Mouse (Mus musculus) myocyte (in vitro differentiated cells): ENCODE results near the gene Hoxd3. TPM values are rescaled to one million over a fixed set of nuclear protein-coding genes. Genes with fewer than 3 reads are reported as not detected.

Experiments
- H3K27me3 ChIP-seq: one replicate; pipeline ENCODE4 v1.6.1; 2011; ENCODE audit not compliant: control insufficient read depth, insufficient read depth, insufficient read length
- H3K36me3 ChIP-seq: one replicate; pipeline ENCODE4 v1.6.1; 2011; ENCODE audit not compliant: control insufficient read depth, insufficient read depth
- H3K4me2 ChIP-seq: one replicate; pipeline ENCODE4 v1.6.1; 2011; ENCODE audit warnings: low read depth, control low read depth
- H3K4me3 ChIP-seq: one replicate; pipeline ENCODE4 v1.5.1; 2011; ENCODE audit warnings: mild to moderate bottlenecking, control low read depth, moderate library complexity
- H3K79me2 ChIP-seq: one replicate; pipeline ENCODE4 v1.6.1; 2011; ENCODE audit not compliant: control insufficient read depth, insufficient read depth
- H3ac ChIP-seq: one replicate; pipeline ENCODE4 v1.6.1; 2011; ENCODE audit not compliant: control insufficient read depth, insufficient read length
- CEBPB ChIP-seq: IDR thresholded peaks from 2 replicates; pipeline ENCODE4 v1.6.1; 2011; ENCODE audit warnings: mild to moderate bottlenecking, moderate library complexity; ENCODE audit not compliant: poor library complexity, insufficient read depth, severe bottlenecking
- E2F4 ChIP-seq: IDR thresholded peaks from one replicate; pipeline ENCODE4 v1.6.1; 2011; ENCODE audit warnings: mild to moderate bottlenecking, control low read depth, moderate library complexity; ENCODE audit not compliant: insufficient read depth
- MAX ChIP-seq: IDR thresholded peaks from one replicate; pipeline ENCODE4 v1.6.1; 2011; ENCODE audit warnings: low read depth, mild to moderate bottlenecking, control low read depth
- MYOD1 ChIP-seq, 3 experiments: IDR thresholded peaks; one replicate each; pipeline ENCODE4 v1.6.1; 2011; ENCODE audit warnings: control low read depth in 2 of 3, low read depth in 2 of 3, mild to moderate bottlenecking in 2 of 3, moderate library complexity in 1 of 3; ENCODE audit not compliant: insufficient read length in 2 of 3, control insufficient read depth in 1 of 3
- MYOG ChIP-seq, 3 experiments: IDR thresholded peaks; one replicate each; pipeline ENCODE4 v1.6.1; 2011; ENCODE audit warnings: control low read depth in 2 of 3, low read depth in 2 of 3, mild to moderate bottlenecking in 2 of 3; ENCODE audit not compliant: insufficient read length in 2 of 3, control insufficient read depth in 1 of 3, insufficient read depth in 1 of 3
- POLR2A ChIP-seq: IDR thresholded peaks from one replicate; pipeline ENCODE4 v1.6.1; 2011; ENCODE audit warnings: low read depth, mild to moderate bottlenecking, control low read depth, moderate library complexity; ENCODE audit not compliant: insufficient read length
- POLR2AphosphoS2 ChIP-seq: IDR thresholded peaks from one replicate; pipeline ENCODE4 v1.6.1; 2011; ENCODE audit warnings: low read depth, control low read depth; ENCODE audit not compliant: insufficient read length
- REST ChIP-seq: IDR thresholded peaks from one replicate; pipeline ENCODE4 v1.6.1; 2011; ENCODE audit warnings: mild to moderate bottlenecking, control low read depth, moderate library complexity; ENCODE audit not compliant: insufficient read depth, insufficient read length
- SRF ChIP-seq: IDR thresholded peaks from one replicate; pipeline ENCODE4 v1.6.1; 2011; ENCODE audit warnings: low read depth; ENCODE audit not compliant: control insufficient read depth, insufficient read length
- TCF12 ChIP-seq: IDR thresholded peaks from one replicate; pipeline ENCODE4 v1.6.1; 2011; ENCODE audit warnings: mild to moderate bottlenecking, control low read depth; ENCODE audit not compliant: poor library complexity, insufficient read depth, severe bottlenecking
- TCF3 ChIP-seq: IDR thresholded peaks from one replicate; pipeline ENCODE4 v1.6.1; 2011; ENCODE audit warnings: low read depth, control low read depth; ENCODE audit not compliant: insufficient read length
- USF1 ChIP-seq: IDR thresholded peaks from one replicate; pipeline ENCODE4 v1.6.1; 2011; ENCODE audit warnings: low read depth, mild to moderate bottlenecking, control low read depth, moderate library complexity
- polyA plus RNA-seq: library from polyadenylated mRNA; unstranded; fragments of >200 nt; fragmentation: generic; extraction: Trizol; gene quantifications from one replicate; pipeline ENCODE4 v1.2.1, GENCODE M21; 2012; ENCODE audit warnings: missing spikeins

Hoxd3 gene
- polyA plus RNA-seq, 1 experiment = not detected

DNA sequence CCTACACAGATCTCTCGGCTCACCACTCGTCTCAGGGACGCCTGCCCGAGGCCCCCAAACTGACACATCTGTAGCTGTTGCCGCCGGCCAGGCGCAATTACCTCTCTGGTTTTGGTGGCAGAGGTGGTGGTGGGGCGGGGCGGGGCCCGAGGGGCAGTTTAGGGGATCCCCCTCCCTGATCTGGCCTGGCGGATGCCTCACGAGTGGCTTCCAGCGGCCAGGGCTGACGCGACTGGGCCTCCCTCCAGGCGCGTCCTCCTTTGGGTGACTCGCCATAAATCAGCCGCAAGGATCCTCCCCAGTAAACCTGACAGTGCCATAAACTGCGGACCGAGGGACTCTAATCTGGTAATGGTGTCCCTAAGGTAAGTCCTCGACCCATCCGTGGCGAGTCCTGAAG is 35.3 kb downstream of the Hoxd3 start:
- Histone ChIP-seq H3K4me2 (no peak overlapping the region), H3ac (no peak overlapping the region), H3K36me3 (no peaks in the 10 kb centered on the region), H3K27me3 (peaks cover 38% of the 10 kb centered on the region), H3K4me3 (no peak overlapping the region), H3K79me2 (no peaks in the 10 kb centered on the region)
- TF ChIP-seq TCF3 = no peak
- no peak for TF ChIP-seq TCF12
- TF ChIP-seq POLR2A = no peak
- no peak for TF ChIP-seq CEBPB
- no peak for TF ChIP-seq USF1
- TF ChIP-seq MAX = no peak
- TF ChIP-seq E2F4 = no peak
- no peak for TF ChIP-seq MYOD1 (IDR thresholded peaks at IDR 0.05; ENCODE audit: control insufficient read depth in 1 of 3, insufficient read length in 2 of 3, low read depth in 2 of 3)
- no peak for TF ChIP-seq POLR2AphosphoS2
- TF ChIP-seq REST = no peak
- no peak for TF ChIP-seq SRF
- no peak for TF ChIP-seq MYOG (IDR thresholded peaks at IDR 0.05; ENCODE audit: control insufficient read depth in 1 of 3, insufficient read depth in 1 of 3, insufficient read length in 2 of 3, low read depth in 2 of 3)

DNA sequence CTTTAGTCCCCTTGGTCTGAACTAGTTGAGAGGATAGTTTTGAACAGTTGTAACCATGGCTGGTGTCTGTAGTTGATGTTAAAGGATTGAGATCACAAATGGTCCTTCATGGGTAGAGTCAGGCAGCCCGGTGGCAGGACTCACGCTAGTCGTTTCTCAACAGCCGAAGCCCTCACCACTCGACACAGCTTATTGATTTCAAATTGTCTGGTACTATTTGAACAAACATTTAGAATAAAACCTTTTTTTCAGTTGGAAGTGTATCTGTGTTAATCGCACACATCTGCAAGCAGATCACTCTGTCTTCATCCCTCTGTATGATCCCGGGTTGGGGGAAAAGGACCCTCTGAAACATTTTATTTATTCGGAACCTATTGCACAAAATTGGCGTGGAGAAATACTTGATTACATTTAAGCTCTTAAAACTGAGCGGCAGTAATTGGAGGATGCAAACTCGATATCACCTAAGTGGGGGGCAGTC is 36.0 kb downstream of the Hoxd3 start:
- H3ac ChIP-seq = no peak overlapping the region
- peaks cover 45% of the 10 kb centered on the region for H3K27me3 ChIP-seq
- H3K79me2 ChIP-seq = no peaks in the 10 kb centered on the region
- no peak for TF ChIP-seq MYOG (IDR thresholded peaks at IDR 0.05; ENCODE audit: control insufficient read depth in 1 of 3, insufficient read depth in 1 of 3, insufficient read length in 2 of 3, low read depth in 2 of 3)
- TF ChIP-seq TCF3 = no peak
- TF ChIP-seq E2F4 = no peak
- no peak for TF ChIP-seq MAX
- no peak for TF ChIP-seq POLR2A
- TF ChIP-seq POLR2AphosphoS2 = no peak
- no peak for TF ChIP-seq CEBPB
- TF ChIP-seq SRF = no peak
- no peak for TF ChIP-seq REST
- TF ChIP-seq USF1 = no peak
- no peak for TF ChIP-seq TCF12
- TF ChIP-seq MYOD1 (IDR thresholded peaks at IDR 0.05; ENCODE audit: control insufficient read depth in 1 of 3, insufficient read length in 2 of 3, low read depth in 2 of 3) = no peak
- H3K4me3 ChIP-seq = no peak overlapping the region
- H3K36me3 ChIP-seq = no peaks in the 10 kb centered on the region
- H3K4me2 ChIP-seq = no peak overlapping the region

DNA sequence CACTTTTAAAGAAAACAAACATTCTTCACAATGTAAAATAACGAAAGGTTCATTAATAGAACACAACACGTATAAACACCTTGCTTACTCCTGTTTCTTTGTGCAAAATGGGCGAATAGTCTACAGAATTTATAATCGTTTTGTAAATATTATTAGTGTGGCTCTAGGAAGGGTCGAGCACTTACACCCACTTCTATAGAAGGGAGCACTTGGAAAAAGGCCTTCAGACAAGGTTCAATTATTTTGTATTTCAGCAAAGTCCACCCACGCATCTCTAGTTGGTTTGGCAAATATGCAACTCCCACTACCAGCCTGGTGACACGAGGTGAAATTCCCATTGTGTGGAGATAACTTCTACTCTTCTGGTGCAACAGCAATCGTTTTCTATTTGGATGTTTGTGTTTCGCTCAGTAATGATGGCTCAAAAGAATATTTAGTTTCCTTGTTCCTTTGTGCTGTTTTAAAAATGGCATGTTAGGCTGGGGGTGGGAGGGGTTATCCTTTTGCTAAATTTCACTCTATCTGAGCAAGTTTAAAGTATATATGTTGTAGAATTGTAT is 36.8 kb downstream of the Hoxd3 start:
- Histone ChIP-seq H3ac (no peak overlapping the region), H3K4me2 (no peak overlapping the region), H3K27me3 (peaks cover 53% of the 10 kb centered on the region), H3K36me3 (no peaks in the 10 kb centered on the region), H3K79me2 (no peaks in the 10 kb centered on the region), H3K4me3 (no peak overlapping the region)
- TF ChIP-seq SRF = no peak
- no peak for TF ChIP-seq TCF3
- no peak for TF ChIP-seq CEBPB
- TF ChIP-seq POLR2AphosphoS2 = no peak
- no peak for TF ChIP-seq E2F4

DNA sequence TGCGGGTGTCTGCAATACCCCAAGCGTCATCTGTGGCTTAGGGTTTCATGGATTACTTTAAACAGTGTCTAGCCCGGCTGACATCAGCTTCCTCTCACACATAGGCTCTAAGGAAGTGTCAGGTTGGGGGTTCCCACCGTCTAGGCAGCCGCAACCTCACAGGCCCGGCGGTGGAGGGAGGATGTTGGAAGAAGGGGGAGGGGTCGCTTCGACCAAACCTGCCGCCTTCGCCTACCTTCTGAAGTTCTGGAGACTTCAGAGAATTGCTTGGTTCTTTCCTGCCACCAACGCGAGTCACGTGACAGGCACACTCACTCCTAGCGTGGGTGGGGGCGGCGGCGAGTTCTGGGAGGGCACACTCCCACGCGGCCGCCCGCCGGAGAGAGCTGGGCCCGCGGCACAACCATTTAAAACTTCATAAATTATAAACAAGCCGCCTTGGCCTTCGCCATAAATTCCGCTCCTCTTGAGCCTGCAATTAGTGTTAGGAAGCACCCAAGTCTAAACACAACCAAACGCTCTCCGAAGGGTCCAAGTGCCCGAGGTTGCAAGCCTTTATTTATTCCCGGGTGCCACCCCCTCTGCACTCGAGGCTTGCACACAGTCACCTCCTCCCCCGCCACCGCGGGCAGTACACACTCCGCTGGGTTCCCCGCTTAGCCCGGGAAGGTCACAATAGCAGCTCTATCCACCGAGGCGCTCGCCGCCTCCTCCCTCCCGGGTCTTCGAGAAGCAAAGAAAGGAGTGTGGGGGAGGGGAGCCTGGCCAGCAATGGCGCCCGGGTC is 37.8 kb downstream of the Hoxd3 start:
- no peaks in the 10 kb centered on the region for H3K79me2 ChIP-seq
- no peak overlapping the region for H3K4me3 ChIP-seq
- H3ac ChIP-seq = no peak overlapping the region
- no peaks in the 10 kb centered on the region for H3K36me3 ChIP-seq
- TF ChIP-seq TCF3 (no peak), MAX (no peak)
- H3K4me2 ChIP-seq = no peak overlapping the region
- peaks cover 57% of the 10 kb centered on the region for H3K27me3 ChIP-seq

DNA sequence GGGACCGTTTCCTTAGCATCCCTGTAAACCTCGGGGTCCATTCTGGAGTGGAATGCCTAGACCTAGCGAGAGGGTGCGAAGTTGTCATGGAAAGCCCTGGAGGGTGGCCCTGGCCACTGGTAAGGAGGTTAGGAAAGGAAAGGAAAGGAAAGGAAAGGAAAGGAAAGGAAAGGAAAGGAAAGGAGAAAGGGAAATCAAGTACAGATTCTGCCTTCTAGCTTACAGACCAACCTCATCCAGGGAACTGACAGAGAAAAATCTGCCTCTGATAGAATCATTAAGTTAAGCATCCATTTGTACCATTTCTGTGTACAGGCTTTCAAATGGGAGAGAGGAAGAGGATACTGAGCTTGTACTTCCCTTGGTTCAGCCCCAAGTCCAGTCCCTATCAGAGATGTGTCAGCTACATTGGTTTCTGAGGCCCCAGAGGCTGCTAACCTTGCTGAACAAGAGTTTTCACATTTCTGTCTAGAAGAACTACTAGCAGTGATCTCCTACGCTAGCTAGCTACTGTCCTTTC is 39.1 kb downstream of the Hoxd3 start:
- H3K4me3 ChIP-seq = no peak overlapping the region
- no peaks in the 10 kb centered on the region for H3K79me2 ChIP-seq
- peaks cover 54% of the 10 kb centered on the region for H3K27me3 ChIP-seq
- no peak overlapping the region for H3ac ChIP-seq
- no peak for TF ChIP-seq POLR2A
- TF ChIP-seq TCF3 = no peak
- no peak for TF ChIP-seq MYOD1 (IDR thresholded peaks at IDR 0.05; ENCODE audit: control insufficient read depth in 1 of 3, insufficient read length in 2 of 3, low read depth in 2 of 3)
- TF ChIP-seq MYOG (IDR thresholded peaks at IDR 0.05; ENCODE audit: control insufficient read depth in 1 of 3, insufficient read depth in 1 of 3, insufficient read length in 2 of 3, low read depth in 2 of 3) = no peak
- no peak for TF ChIP-seq MAX
- no peak for TF ChIP-seq E2F4
- TF ChIP-seq TCF12 = no peak
- TF ChIP-seq CEBPB = no peak
- no peaks in the 10 kb centered on the region for H3K36me3 ChIP-seq
- H3K4me2 ChIP-seq = no peak overlapping the region
